Mouse (Mus musculus): ENCODE data around the gene Ssu72.

- no peak for TF ChIP-seq ZC3H11A (IDR thresholded peaks at IDR 0.05; ENCODE audit: borderline replicate concordance, low read depth, low read length)
- no peak for TF ChIP-seq CHD2 (IDR thresholded peaks at IDR 0.05; ENCODE audit: low read depth, low read length)
- no peak for TF ChIP-seq ZNF384 (IDR thresholded peaks at IDR 0.05; ENCODE audit: low read depth, low read length)
Observed at GRCm38 (mm10) chr4:155773335-155774078, 68.9 kb downstream of the Ssu72 start.

All from ES-E14 (cell line).